Mouse (Mus musculus) megakaryocyte, embryonic 14.5 days (primary cell): ENCODE measurements around the gene Aqp1.

ENCODE experiments used
- FLI1 ChIP-seq: IDR thresholded peaks from 2 replicates; pipeline ENCODE4 v1.6.1; 2012; ENCODE audit warnings: low read length, inconsistent platforms, mixed read lengths
- GATA1 ChIP-seq: IDR thresholded peaks from 3 replicates; pipeline ENCODE4 v1.6.1; 2012; ENCODE audit warnings: mixed read lengths, low read length, inconsistent platforms, borderline replicate concordance

GRCm38 (mm10) chr6:55313893-55314292 is 22.3 kb upstream of the Aqp1 start:
- TF ChIP-seq GATA1: no peak
- TF ChIP-seq FLI1: no peak
